Mouse (Mus musculus): ENCODE data around the gene Elavl2.

The Elavl2 gene

DNA sequence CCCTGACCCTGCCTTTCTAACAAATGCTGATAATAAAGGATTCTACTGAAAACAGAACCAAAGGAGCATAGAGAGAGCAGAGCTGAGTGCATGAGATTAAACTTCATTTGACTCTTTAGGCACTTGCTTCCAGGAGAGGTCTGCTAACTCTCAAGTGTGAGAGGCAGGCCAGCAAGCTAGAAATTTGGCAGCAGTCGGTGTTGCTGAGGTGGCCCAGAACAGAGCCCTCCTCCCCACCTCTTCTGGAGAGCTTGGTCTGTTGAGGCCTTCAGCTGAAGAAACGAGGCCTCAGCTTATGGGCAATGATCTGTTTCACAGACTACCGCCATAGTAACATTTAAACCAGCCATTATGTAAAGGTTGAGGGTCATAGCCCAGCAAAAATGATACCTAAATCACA is 186.7 kb downstream of the Elavl2 start:
- DNase-seq (ENCODE audit: low read depth in 1 of 2, low spot score in 2 of 2), result no peak

GRCm38 (mm10) chr4:91208415-91209292 is 191.9 kb downstream of the Elavl2 start:
- DNase-seq (ENCODE audit: low read depth in 1 of 2, low spot score in 2 of 2), result no peak
